In the genomic region with DNA sequence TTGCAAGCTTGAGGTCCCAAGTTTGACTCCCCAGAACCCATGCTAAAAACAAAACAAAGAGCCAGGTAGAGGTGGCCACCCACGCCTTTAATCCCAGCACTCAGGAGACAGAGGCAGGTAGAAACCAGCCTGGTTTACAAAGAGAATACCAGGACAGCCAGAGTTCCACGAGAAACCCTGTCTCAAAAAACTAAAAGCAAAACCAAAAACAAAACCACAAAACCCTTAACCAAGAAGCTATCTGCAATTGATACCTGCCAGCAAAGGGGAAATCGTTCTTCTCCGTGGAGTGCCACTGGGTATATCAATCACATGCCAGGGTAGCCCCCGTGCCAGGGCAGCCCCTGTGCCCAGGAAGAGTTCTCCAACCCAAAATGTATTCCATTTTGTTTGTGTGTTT, we compare ENCODE assay signal across 22 mouse cellular contexts. TPM values are rescaled to one million over a fixed set of nuclear protein-coding genes. Genes with fewer than 3 reads are reported as not detected.
"Had no signal": no experiment of that assay in that cellular context is flagged by ENCODE, and none has a peak within 500 bp of the region (broad histone marks: within the 10 kb centered on the region; RNA-seq: fewer than 3 reads in every experiment).

No protein-coding gene starts in this region.

- ATAC-seq: liver, embryonic 12.5 days; midbrain, embryonic 13.5 days; midbrain, embryonic 16.5 days had no signal

- DNase-seq: layer of hippocampus, postnatal 36 days; liver; lung, adult 18-20 months; lung, postnatal 36 days; thymus, adult 18-20 months; thymus, postnatal 36 days had no signal

- H3K4me2 ChIP-seq: limb, embryonic 12.5 days; liver, embryonic 12.5 days; liver, embryonic 15.5 days; lung, embryonic 15.5 days; midbrain, embryonic 13.5 days had no signal

- H3K9ac ChIP-seq: limb, embryonic 12.5 days; liver, embryonic 12.5 days; liver, embryonic 15.5 days; lung, embryonic 15.5 days; midbrain, embryonic 13.5 days had no signal

- H3K9me3 ChIP-seq: limb, embryonic 12.5 days; liver, embryonic 12.5 days; liver, embryonic 15.5 days; lung, embryonic 15.5 days; midbrain, embryonic 10.5 days; midbrain, embryonic 13.5 days had no signal

- H3K27me3 ChIP-seq: limb, embryonic 12.5 days; lung, embryonic 15.5 days; midbrain, embryonic 13.5 days had no signal

- H3K4me3 ChIP-seq: left cerebral cortex, adult 2 months; limb, embryonic 12.5 days; liver, embryonic 12.5 days; liver, embryonic 15.5 days; lung, embryonic 15.5 days; megakaryocyte, embryonic 14.5 days; midbrain, embryonic 10.5 days; midbrain, embryonic 13.5 days; myocyte had no signal

- H3K36me3 ChIP-seq: limb, embryonic 12.5 days; liver, embryonic 12.5 days; liver, embryonic 15.5 days; lung, embryonic 15.5 days; midbrain, embryonic 10.5 days; midbrain, embryonic 13.5 days had no signal

- H3K27ac ChIP-seq: kidney, postnatal 0 days; left cerebral cortex, adult 2 months; liver, embryonic 12.5 days; liver, embryonic 15.5 days; lung, embryonic 15.5 days; midbrain, embryonic 10.5 days; midbrain, embryonic 13.5 days had no signal

- H3K4me1 ChIP-seq: liver, embryonic 15.5 days; lung, embryonic 15.5 days; midbrain, embryonic 13.5 days had no signal

RNA-seq across cellular contexts. Expression of gene Tns4, which starts 11.1 kb away (rescaled TPM):
- total RNA-seq: layer of hippocampus, postnatal 36 days had no signal
- polyA plus RNA-seq: neural tube, embryonic 14.5 days had no signal

RNA-seq across cellular contexts. Expression of gene Ccr7, which starts 54.7 kb away (rescaled TPM):
- total RNA-seq: layer of hippocampus, adult 8-10 months; layer of hippocampus, postnatal 10 days; layer of hippocampus, postnatal 36 days; left cerebral cortex, adult 2 months; left cerebral cortex, postnatal 10 days; left cerebral cortex, postnatal 36 days had no signal
- polyA plus RNA-seq: midbrain, embryonic 13.5 days; neural tube, embryonic 14.5 days had no signal
